Mouse (Mus musculus) hindbrain, embryonic 14.5 days (tissue): ENCODE measurements at regions not wholly inside any gene's neighbourhood (a gene's known extent, or its start where the extent isn't known, plus 50 kb on each side); places are given as distances from the start of the nearest gene placed in this dataset.

ENCODE experiments used
- ATAC-seq: fragments of 200-750 bp; cut with Nextera tagmentation; 2 replicates; pipeline ENCODE4 v1.8.0; 2017; ENCODE audit warnings: moderate number of reproducible peaks, mild to moderate bottlenecking, moderate TSS enrichment, moderate library complexity; ENCODE audit not compliant: low FRiP score
- DNase-seq: peaks from one replicate; pipeline ENCODE4 v3.0.0-alpha.2; 2015; ENCODE audit warnings: low spot score
- H3K27ac ChIP-seq: fragments of 300-500 bp; sonication (generic); 2 replicates; pipeline ENCODE4 v1.5.1; 2014; ENCODE audit warnings: mild to moderate bottlenecking, moderate library complexity
- H3K27me3 ChIP-seq: fragments of 300-500 bp; sonication (generic); 2 replicates; pipeline ENCODE4 v1.6.1; 2014; ENCODE audit warnings: mild to moderate bottlenecking, low read length, mixed read lengths; ENCODE audit not compliant: control insufficient read depth, insufficient read depth
- H3K36me3 ChIP-seq: fragments of 300-500 bp; sonication (generic); replicated peaks from 2 replicates; pipeline ENCODE4 v1.6.1; 2014; ENCODE audit not compliant: control insufficient read depth, insufficient read depth
- H3K4me1 ChIP-seq: fragments of 300-500 bp; sonication (generic); replicated peaks from 2 replicates; pipeline ENCODE4 v1.6.1; 2014; ENCODE audit warnings: antibody characterized with exemption, low read length, mixed read lengths; ENCODE audit not compliant: control insufficient read depth, insufficient read depth
- H3K4me2 ChIP-seq: fragments of 300-500 bp; sonication (generic); replicated peaks from 2 replicates; pipeline ENCODE4 v1.6.1; 2014; ENCODE audit warnings: mild to moderate bottlenecking, moderate library complexity
- H3K4me3 ChIP-seq: fragments of 300-500 bp; sonication (generic); replicated peaks from 2 replicates; pipeline ENCODE4 v1.5.1; 2014; ENCODE audit warnings: mild to moderate bottlenecking, low read length
- H3K9ac ChIP-seq: fragments of 300-500 bp; sonication (generic); 2 replicates; pipeline ENCODE4 v1.6.1; 2014
- H3K9me3 ChIP-seq: fragments of 300-500 bp; sonication (generic); 2 replicates; pipeline ENCODE4 v1.6.1; 2016; ENCODE audit warnings: low read length; ENCODE audit not compliant: control insufficient read depth
- WGBS: fragments of 180-500 bp; shearing (Covaris S2); extraction: QIAGEN DNeasy Blood & Tissue Kit; methylation state at CpG from one replicate; pipeline ENCODE4 v1.1.7; 2014; 5-methylcytosine and 5-hydroxymethylcytosine counted together

GRCm38 (mm10) chr17:44398231-44398630 is 209.8 kb downstream of the Clic5 start:
- Histone ChIP-seq H3K4me2 (no peak overlapping the region), H3K9me3 (no peaks in the 10 kb centered on the region), H3K4me3 (no peak overlapping the region), H3K9ac (no peak overlapping the region), H3K27me3 (peaks cover 15% of the 10 kb centered on the region), H3K36me3 (no peaks in the 10 kb centered on the region), H3K27ac (no peak overlapping the region), H3K4me1 (peaks cover 9% of the 10 kb centered on the region)
- ATAC-seq (0 out of 2 replicates have a peak, but pooled peaks have one; percentile 24), DNase-seq (no peak)
- WGBS: 32% methylated on average over 5 of the region's 5 CpGs

- H3K27me3 ChIP-seq: no peaks in the 10 kb centered on the region
- H3K36me3 ChIP-seq: no peaks in the 10 kb centered on the region
- no peaks in the 10 kb centered on the region for H3K4me1 ChIP-seq
- H3K27ac ChIP-seq: no peak overlapping the region
- no peak overlapping the region for H3K9ac ChIP-seq
- no peak overlapping the region for H3K4me3 ChIP-seq
- no peaks in the 10 kb centered on the region for H3K9me3 ChIP-seq
- 78% methylated on average over 6 of the region's 6 CpGs for WGBS
- H3K4me2 ChIP-seq: no peak overlapping the region
- ATAC-seq (no peak), DNase-seq (no peak)
Measured at GRCm38 (mm10) chr17:44404923-44405322, 216.5 kb downstream of the Clic5 start.

GRCm38 (mm10) chr17:44410961-44411360 is 222.6 kb downstream of the Clic5 start:
- Histone ChIP-seq H3K9ac (no peak overlapping the region), H3K27ac (no peak overlapping the region), H3K4me2 (no peak overlapping the region), H3K27me3 (no peaks in the 10 kb centered on the region), H3K36me3 (no peaks in the 10 kb centered on the region), H3K9me3 (0 out of 2 replicates have a peak, but pooled peaks cover 7% of the 10 kb centered on the region), H3K4me1 (no peaks in the 10 kb centered on the region), H3K4me3 (no peak overlapping the region)
- WGBS: 82% methylated on average over 2 of the region's 2 CpGs
- ATAC-seq (no peak), DNase-seq (no peak)

- no peak for ATAC-seq
- Histone ChIP-seq H3K36me3 (no peaks in the 10 kb centered on the region), H3K27ac (no peak overlapping the region), H3K27me3 (no peaks in the 10 kb centered on the region), H3K4me3 (no peak overlapping the region), H3K9ac (no peak overlapping the region), H3K4me1 (no peaks in the 10 kb centered on the region), H3K4me2 (no peak overlapping the region), H3K9me3 (0 out of 2 replicates have a peak, but pooled peaks cover 11% of the 10 kb centered on the region)
- no peak for DNase-seq
- WGBS: 79% methylated on average over 11 of the region's 11 CpGs
Measured at GRCm38 (mm10) chr17:44418676-44419404, 230.5 kb downstream of the Clic5 start.

GRCm38 (mm10) chr17:44419405-44419729 is 231.0 kb downstream of the Clic5 start:
- Histone ChIP-seq H3K36me3 (no peaks in the 10 kb centered on the region), H3K27me3 (no peaks in the 10 kb centered on the region), H3K4me1 (no peaks in the 10 kb centered on the region), H3K4me2 (no peak overlapping the region), H3K9me3 (0 out of 2 replicates have a peak, but pooled peaks cover 11% of the 10 kb centered on the region), H3K27ac (no peak overlapping the region), H3K4me3 (no peak overlapping the region), H3K9ac (no peak overlapping the region)
- no peak for ATAC-seq
- no peak for DNase-seq
- WGBS: 92% methylated on average over 7 of the region's 7 CpGs

- WGBS: 72% methylated on average over 9 of the region's 9 CpGs
Measured at GRCm38 (mm10) chr17:44420098-44421070, 232.0 kb downstream of the Clic5 start.

GRCm38 (mm10) chr17:44422161-44422560 is 233.8 kb downstream of the Clic5 start:
- ATAC-seq (no peak), DNase-seq (no peak)
- Histone ChIP-seq H3K4me3 (no peak overlapping the region), H3K4me2 (no peak overlapping the region), H3K9me3 (no peaks in the 10 kb centered on the region), H3K36me3 (no peaks in the 10 kb centered on the region), H3K9ac (no peak overlapping the region), H3K4me1 (no peaks in the 10 kb centered on the region), H3K27me3 (no peaks in the 10 kb centered on the region), H3K27ac (no peak overlapping the region)
- WGBS: 90% methylated on average over 2 of the region's 2 CpGs

More at GRCm38 (mm10) chr17:44420098-44421070, 232.0 kb downstream of the Clic5 start:
- no peaks in the 10 kb centered on the region for H3K4me1 ChIP-seq
- no peak overlapping the region for H3K4me3 ChIP-seq
- ATAC-seq (no peak), DNase-seq (no peak)
- H3K9ac ChIP-seq: no peak overlapping the region
- no peaks in the 10 kb centered on the region for H3K36me3 ChIP-seq
- H3K27ac ChIP-seq: no peak overlapping the region
- 0 out of 2 replicates have a peak, but pooled peaks cover 10% of the 10 kb centered on the region for H3K9me3 ChIP-seq
- H3K27me3 ChIP-seq: no peaks in the 10 kb centered on the region
- H3K4me2 ChIP-seq: no peak overlapping the region

GRCm38 (mm10) chr17:44422865-44423264 is 234.5 kb downstream of the Clic5 start:
- Histone ChIP-seq H3K9ac (no peak overlapping the region), H3K4me2 (no peak overlapping the region), H3K36me3 (no peaks in the 10 kb centered on the region), H3K9me3 (no peaks in the 10 kb centered on the region), H3K27me3 (no peaks in the 10 kb centered on the region), H3K4me3 (no peak overlapping the region), H3K4me1 (no peaks in the 10 kb centered on the region), H3K27ac (no peak overlapping the region)
- DNase-seq (no peak), ATAC-seq (no peak)
- 82% methylated on average over 5 of the region's 5 CpGs for whole genome bisulfite sequencing

GRCm38 (mm10) chr17:44423471-44423985 is 235.1 kb downstream of the Clic5 start:
- WGBS: 89% methylated on average over 5 of the region's 5 CpGs

More at GRCm38 (mm10) chr17:44423471-44423985, 235.1 kb downstream of the Clic5 start:
- H3K27ac ChIP-seq: no peak overlapping the region
- no peak overlapping the region for H3K4me3 ChIP-seq
- no peak overlapping the region for H3K4me2 ChIP-seq
- no peak for ATAC-seq
- no peak overlapping the region for H3K9ac ChIP-seq
- H3K9me3 ChIP-seq: no peaks in the 10 kb centered on the region
- H3K27me3 ChIP-seq: no peaks in the 10 kb centered on the region
- H3K36me3 ChIP-seq: no peaks in the 10 kb centered on the region
- DNase-seq: no peak
- H3K4me1 ChIP-seq: no peaks in the 10 kb centered on the region
